Mouse (Mus musculus) adrenal gland, adult 2 months (tissue): ENCODE results near the gene Arl6ip4. TPM values are rescaled to one million over a fixed set of nuclear protein-coding genes. Genes with fewer than 3 reads are reported as not detected.

Experiments
- DNase-seq: peaks from one replicate; pipeline ENCODE4 v3.0.0; 2021
- long read RNA-seq: library from polyadenylated mRNA; stranded (forward); transcript quantifications from one replicate; pipeline ENCODE4 v2.0.0, GENCODE M21; 2021
- polyA plus RNA-seq: library from polyadenylated mRNA; depleted of rRNA; stranded (reverse); fragments of >200 nt; gene quantifications from 2 replicates; pipeline ENCODE4 v1.2.3, GENCODE M21; 2012; rRNA removed
- total RNA-seq, 2 experiments: library from RNA; stranded (reverse); gene quantifications; 2 replicates each; pipeline ENCODE4 v1.2.3; 2021

The Arl6ip4 gene
- total RNA-seq = 10 to 100 TPM; 40.0 to 56.3 TPM
- polyA plus RNA-seq = 18.8 and 28.8 TPM in 2 replicates
- long read RNA-seq, transcript Arl6ip4-201 (5 exons, 1,192 nt) = major isoform, 47 of 50 reads
- long read RNA-seq, partial matches to known transcripts = 1 of 50 reads
- long read RNA-seq, other reads (novel, unspliced or antisense) = 2 of 50 reads

- DNase-seq = peak; percentile 83
These were observed at the start of gene Arl6ip4 for GRCm38 (mm10) chr5:124115990-124116845. TSS of gene Arl6ip4 (plus strand) at chr5:124116089.

- no peak for DNase-seq
These were observed 46.2 kb upstream of the Arl6ip4 start for GRCm38 (mm10) chr5:124069657-124070056.

- no peak for DNase-seq
These were observed 42.2 kb upstream of the Arl6ip4 start for GRCm38 (mm10) chr5:124073682-124074081.

- peak; percentile 66 for DNase-seq
These were observed 41.0 kb upstream of the Arl6ip4 start for GRCm38 (mm10) chr5:124074845-124075307.

- DNase-seq = no peak
These were observed 40.2 kb upstream of the Arl6ip4 start for GRCm38 (mm10) chr5:124075716-124076115.

GRCm38 (mm10) chr5:124076559-124076958 lies 39.3 kb upstream of the Arl6ip4 start:
- no peak for DNase-seq

GRCm38 (mm10) chr5:124077241-124077640 lies 38.6 kb upstream of the Arl6ip4 start:
- no peak for DNase-seq

- DNase-seq = no peak
These were observed 37.9 kb upstream of the Arl6ip4 start for GRCm38 (mm10) chr5:124077856-124078460.

GRCm38 (mm10) chr5:124078794-124079416 lies 37.0 kb upstream of the Arl6ip4 start:
- no peak for DNase-seq

- no peak for DNase-seq
These were observed 36.0 kb upstream of the Arl6ip4 start for GRCm38 (mm10) chr5:124079880-124080279.

- no peak for DNase-seq
These were observed 33.4 kb upstream of the Arl6ip4 start for GRCm38 (mm10) chr5:124082447-124082846.

- no peak for DNase-seq
These were observed 32.8 kb upstream of the Arl6ip4 start for GRCm38 (mm10) chr5:124082941-124083688.

- DNase-seq = no peak
These were observed 31.9 kb upstream of the Arl6ip4 start for GRCm38 (mm10) chr5:124083850-124084587.

GRCm38 (mm10) chr5:124084588-124085173 lies 31.2 kb upstream of the Arl6ip4 start:
- peak; percentile 85 for DNase-seq

- no peak for DNase-seq
These were observed 30.4 kb upstream of the Arl6ip4 start for GRCm38 (mm10) chr5:124085513-124085912.

- peak; percentile 76 for DNase-seq
These were observed 29.0 kb upstream of the Arl6ip4 start for GRCm38 (mm10) chr5:124086876-124087275.

- DNase-seq = no peak
These were observed 26.0 kb upstream of the Arl6ip4 start for GRCm38 (mm10) chr5:124089868-124090267.

GRCm38 (mm10) chr5:124091951-124092406 lies 23.9 kb upstream of the Arl6ip4 start:
- no peak for DNase-seq

GRCm38 (mm10) chr5:124093120-124093794 lies 22.6 kb upstream of the Arl6ip4 start:
- DNase-seq = peak; percentile 70
